Mouse (Mus musculus) stomach, embryonic 15.5 days (tissue): ENCODE results near the gene Gm49342. TPM values are rescaled to one million over a fixed set of nuclear protein-coding genes. Genes with fewer than 3 reads are reported as not detected.
"Not testable (repeated sequence)": the region's sequence is repeated elsewhere in the genome, so short reads cannot be mapped to it uniquely, and the experiment has no call there.

Experiments
- ATAC-seq: fragments of 200-750 bp; cut with Nextera tagmentation; 2 replicates; pipeline ENCODE4 v1.8.0; 2017; ENCODE audit warnings: low read depth, moderate number of reproducible peaks, moderate TSS enrichment; ENCODE audit not compliant: insufficient read depth, low FRiP score
- H3K27ac ChIP-seq: fragments of 300-500 bp; sonication (generic); 2 replicates; pipeline ENCODE4 v1.5.1; 2015; ENCODE audit warnings: mild to moderate bottlenecking, inconsistent platforms
- H3K27me3 ChIP-seq: fragments of 300-500 bp; sonication (generic); replicated peaks from 2 replicates; pipeline ENCODE4 v1.6.1; 2015; ENCODE audit warnings: inconsistent platforms
- H3K36me3 ChIP-seq: fragments of 300-500 bp; sonication (generic); 2 replicates; pipeline ENCODE4 v1.6.1; 2015; ENCODE audit warnings: inconsistent platforms
- H3K4me1 ChIP-seq: fragments of 300-500 bp; sonication (generic); 2 replicates; pipeline ENCODE4 v1.6.1; 2015; ENCODE audit warnings: inconsistent platforms
- H3K4me2 ChIP-seq: fragments of 300-500 bp; sonication (generic); 2 replicates; pipeline ENCODE4 v1.6.1; 2015; ENCODE audit warnings: mild to moderate bottlenecking, inconsistent platforms
- H3K4me3 ChIP-seq: fragments of 300-500 bp; sonication (generic); replicated peaks from 2 replicates; pipeline ENCODE4 v1.5.1; 2015; ENCODE audit warnings: inconsistent platforms
- H3K9ac ChIP-seq: fragments of 300-500 bp; sonication (generic); 2 replicates; pipeline ENCODE4 v1.6.1; 2015; ENCODE audit warnings: inconsistent platforms
- H3K9me3 ChIP-seq: fragments of 300-500 bp; sonication (generic); 2 replicates; pipeline ENCODE4 v1.6.1; 2016; ENCODE audit warnings: inconsistent platforms
- WGBS: fragments of 180-500 bp; shearing (Covaris S2); methylation state at CpG from one replicate; pipeline ENCODE4 v1.1.7; 2015; 5-methylcytosine and 5-hydroxymethylcytosine counted together
- polyA plus RNA-seq: library from polyadenylated mRNA; unstranded; fragments of >200 nt; fragmentation: Nextera tagmentation; extraction: Ambion mirVana; gene quantifications from 2 replicates; pipeline ENCODE4 v1.2.1, GENCODE M21; 2015

Gm49342 gene
- polyA plus RNA-seq, 1 experiment from 2014 or later, result not detected

DNA sequence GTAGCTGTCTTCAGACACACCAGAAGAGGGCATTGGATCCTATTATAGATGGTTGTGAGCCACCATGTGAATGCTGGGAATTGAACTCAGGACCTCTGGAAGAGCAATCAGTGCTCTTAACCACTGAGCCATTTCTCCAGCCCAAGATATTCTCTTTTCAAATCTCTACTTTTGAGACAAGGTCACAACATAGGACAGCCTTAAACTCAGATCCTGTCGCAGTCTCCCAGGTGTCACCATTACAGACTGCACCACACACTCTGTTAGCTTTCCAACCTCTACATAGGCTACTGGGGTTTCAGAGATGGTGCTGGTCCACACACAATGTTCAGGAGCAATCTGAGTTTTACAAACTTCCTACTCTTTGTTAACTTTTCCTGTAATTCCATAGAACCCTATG, 20.9 kb upstream of the Gm49342 start:
- not testable (repeated sequence) for H3K4me1 ChIP-seq, H3K9me3 ChIP-seq, ATAC-seq, H3K27me3 ChIP-seq, H3K9ac ChIP-seq, H3K27ac ChIP-seq
- Histone ChIP-seq H3K36me3 (peaks cover 14% of the 10 kb centered on the region), H3K4me3 (peak overlapping the region; percentile 84), H3K4me2 (peak overlapping the region; percentile 80)
- 62% methylated on average over 1 of the region's 1 CpGs for WGBS

DNA sequence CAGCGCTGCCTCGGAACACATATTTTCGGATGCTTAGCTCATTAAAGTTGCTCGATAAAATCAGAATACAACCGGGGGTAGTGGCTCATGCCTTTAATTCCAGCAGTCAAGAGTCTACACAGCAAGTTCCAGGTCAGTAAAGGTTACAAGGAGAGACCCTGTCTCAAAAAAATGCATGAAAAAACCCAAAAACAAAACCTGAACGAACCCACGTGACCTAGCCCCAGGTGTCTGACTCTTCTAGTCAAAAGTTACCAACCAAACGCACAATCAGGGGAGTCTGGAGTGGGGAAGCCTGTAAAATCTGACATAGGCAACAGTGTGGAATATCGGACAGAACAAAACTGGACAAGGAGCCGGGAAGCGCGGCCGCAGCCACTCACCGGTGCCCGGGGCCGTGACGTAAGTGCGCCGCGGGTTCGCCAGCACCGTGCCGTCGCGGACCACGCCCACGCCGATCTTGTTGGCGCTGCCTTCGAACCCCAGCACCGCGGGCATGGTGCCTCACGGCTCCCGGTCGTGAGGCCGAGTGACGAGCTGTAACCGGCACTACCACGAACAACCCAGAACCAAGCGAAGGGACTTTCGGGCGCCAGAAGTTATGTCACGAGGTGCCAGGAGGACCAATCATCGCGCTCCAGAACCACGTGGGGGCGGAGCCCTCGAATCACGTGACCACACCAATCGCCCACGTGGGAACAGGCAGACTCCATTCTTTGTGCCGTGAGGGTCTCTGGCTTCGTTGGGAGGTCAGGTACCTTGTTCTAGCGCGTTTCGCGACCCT, 19.8 kb upstream of the Gm49342 start, which contains the start of the genes Osgep and Apex1:
Osgep (minus strand) TSS at position 613 of the 784 bp plus-strand sequence.
Apex1 (plus strand) TSS at position 688 of the 784 bp plus-strand sequence.
- Histone ChIP-seq H3K9me3 (no peaks in the 10 kb centered on the region), H3K27ac (peak within 1 kb of the TSS; percentile 95), H3K27me3 (no peaks in the 10 kb centered on the region), H3K9ac (peak within 1 kb of the TSS; percentile 76), H3K4me2 (peak within 1 kb of the TSS; percentile 80), H3K4me1 (peaks cover 8% of the 10 kb centered on the region; the same call in 1 of the 2 replicates), H3K36me3 (peaks cover 16% of the 10 kb centered on the region), H3K4me3 (peak within 1 kb of the TSS; percentile 84)
- ATAC-seq, result peak; percentile 96
- WGBS, result under 1% methylated on average over 57 of the region's 57 CpGs

GRCm38 (mm10) chr14:50925111-50925920, 19.0 kb upstream of the Gm49342 start:
- H3K9me3 ChIP-seq, result no peaks in the 10 kb centered on the region
- ATAC-seq, result peak; percentile 23
- peak overlapping the region; percentile 76 for H3K9ac ChIP-seq
- peak overlapping the region; percentile 80 for H3K4me2 ChIP-seq
- no peaks in the 10 kb centered on the region for H3K27me3 ChIP-seq
- H3K27ac ChIP-seq, result peak overlapping the region; percentile 95
- WGBS, result 2% methylated on average over 37 of the region's 38 CpGs
- H3K4me3 ChIP-seq, result peak overlapping the region; percentile 84
- peaks cover 16% of the 10 kb centered on the region for H3K36me3 ChIP-seq
- H3K4me1 ChIP-seq, result peaks cover 8% of the 10 kb centered on the region; the same call in 1 of the 2 replicates

DNA sequence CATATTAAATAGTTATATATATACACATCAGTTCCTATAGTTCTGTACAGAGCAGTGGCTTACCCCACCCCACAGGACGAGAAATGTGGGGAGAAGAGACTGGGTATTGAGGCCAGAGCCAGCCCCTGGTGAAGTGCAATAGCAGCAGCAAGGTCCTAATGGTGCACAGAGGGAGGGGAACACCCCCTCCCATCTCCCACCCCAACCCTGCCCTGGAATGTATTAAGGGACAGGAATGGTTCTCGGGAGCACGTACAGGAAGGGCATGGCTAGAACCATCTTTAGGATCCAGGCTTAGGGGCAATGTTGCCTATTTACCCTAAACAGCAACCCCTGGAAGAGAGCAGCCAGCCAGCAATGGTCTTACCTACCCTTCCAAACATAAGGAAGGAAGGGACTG, 17.0 kb upstream of the Gm49342 start:
- peaks cover 16% of the 10 kb centered on the region for H3K36me3 ChIP-seq
- no peaks in the 10 kb centered on the region for H3K9me3 ChIP-seq
- no peaks in the 10 kb centered on the region for H3K27me3 ChIP-seq
- H3K4me1 ChIP-seq, result peaks cover 13% of the 10 kb centered on the region; the same call in 1 of the 2 replicates
- no peak overlapping the region for H3K4me2 ChIP-seq
- 69% methylated on average over 3 of the region's 3 CpGs for WGBS
- H3K9ac ChIP-seq, result no peak overlapping the region
- H3K4me3 ChIP-seq, result no peak overlapping the region
- no peak for ATAC-seq
- no peak overlapping the region for H3K27ac ChIP-seq

GRCm38 (mm10) chr14:50929951-50930350, 14.4 kb upstream of the Gm49342 start:
- H3K9me3 ChIP-seq, result no peaks in the 10 kb centered on the region

GRCm38 (mm10) chr14:50930377-50930753, 14.0 kb upstream of the Gm49342 start:
- H3K4me2 ChIP-seq, result peak overlapping the region; percentile 84
- H3K4me3 ChIP-seq, result peak overlapping the region; percentile 99
- peaks cover 16% of the 10 kb centered on the region for H3K36me3 ChIP-seq
- no peaks in the 10 kb centered on the region for H3K27me3 ChIP-seq
- no peaks in the 10 kb centered on the region for H3K9me3 ChIP-seq
- peaks cover 10% of the 10 kb centered on the region; the same call in 1 of the 2 replicates for H3K4me1 ChIP-seq
- under 1% methylated on average over 37 of the region's 38 CpGs for WGBS
- peak overlapping the region; percentile 95 for H3K27ac ChIP-seq
- ATAC-seq, result peak; percentile 48
- peak overlapping the region; percentile 95 for H3K9ac ChIP-seq

More at GRCm38 (mm10) chr14:50929951-50930350, 14.4 kb upstream of the Gm49342 start:
- peak overlapping the region; percentile 95 for H3K9ac ChIP-seq
- H3K4me1 ChIP-seq, result peaks cover 10% of the 10 kb centered on the region; the same call in 1 of the 2 replicates
- H3K4me3 ChIP-seq, result peak overlapping the region; percentile 99
- 11% methylated on average over 10 of the region's 10 CpGs for WGBS
- ATAC-seq, result no peak
- peaks cover 16% of the 10 kb centered on the region for H3K36me3 ChIP-seq
- peak overlapping the region; percentile 84 for H3K4me2 ChIP-seq
- H3K27ac ChIP-seq, result peak overlapping the region; percentile 95
- no peaks in the 10 kb centered on the region for H3K27me3 ChIP-seq

DNA sequence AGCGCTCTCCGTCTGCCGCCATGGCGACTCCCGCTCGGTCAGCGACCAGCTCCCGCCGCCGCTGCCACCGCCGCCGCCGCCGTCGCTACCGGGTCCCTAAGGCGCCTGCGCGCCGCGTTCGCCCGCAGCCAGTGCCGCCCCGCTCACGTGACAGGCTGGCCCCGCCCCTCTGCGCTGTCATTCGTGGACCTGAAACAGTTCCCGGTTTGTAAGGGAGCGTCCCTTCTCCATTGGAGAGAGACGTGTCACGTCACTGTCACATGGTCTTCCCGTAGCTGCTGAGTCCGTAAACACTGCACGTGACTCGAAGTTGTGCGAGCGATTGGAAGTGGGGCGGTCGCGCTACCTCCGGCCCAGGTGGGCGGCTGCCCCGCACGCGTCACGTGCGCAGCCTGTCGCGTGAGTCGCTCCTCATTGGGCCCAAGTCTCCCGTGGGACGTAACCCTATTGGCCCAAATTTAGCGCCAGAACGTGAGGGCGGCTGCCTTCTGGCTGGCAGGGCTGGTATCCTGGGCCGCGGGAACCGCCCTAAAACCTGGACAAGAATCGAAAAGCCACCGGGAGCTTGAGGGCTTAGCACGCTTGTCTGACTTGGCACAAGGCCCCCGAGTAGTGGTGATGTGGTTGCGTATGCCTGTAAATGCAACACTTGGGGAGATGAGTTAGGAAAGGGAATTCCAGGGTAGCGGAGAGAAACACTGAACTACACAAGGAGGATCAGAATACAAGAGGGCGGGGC, 13.4 kb upstream of the Gm49342 start, which contains the start of the genes Pip4p1 and Pnp:
Pip4p1 (minus strand) TSS at position 103 of the 739 bp plus-strand sequence.
Pnp (plus strand) TSS at position 329 of the 739 bp plus-strand sequence.
- H3K27me3 ChIP-seq, result no peaks in the 10 kb centered on the region
- peak within 1 kb of the TSS; percentile 95 for H3K9ac ChIP-seq
- H3K27ac ChIP-seq, result peak within 1 kb of the TSS; percentile 95
- under 1% methylated on average over 66 of the region's 68 CpGs for WGBS
- H3K4me3 ChIP-seq, result peak within 1 kb of the TSS; percentile 99
- H3K36me3 ChIP-seq, result peaks cover 16% of the 10 kb centered on the region
- ATAC-seq, result peak; percentile 100
- H3K4me2 ChIP-seq, result peak within 1 kb of the TSS; percentile 84
- H3K4me1 ChIP-seq, result peaks cover 6% of the 10 kb centered on the region; the same call in 1 of the 2 replicates
- H3K9me3 ChIP-seq, result no peaks in the 10 kb centered on the region

- no peak; the same call in 1 of the 2 replicates for ATAC-seq
- H3K9ac ChIP-seq, result peak overlapping the region; percentile 33; the same call in 1 of the 2 replicates
- H3K4me2 ChIP-seq, result peak overlapping the region; percentile 68
- H3K36me3 ChIP-seq, result peaks cover 16% of the 10 kb centered on the region
- no peaks in the 10 kb centered on the region for H3K27me3 ChIP-seq
- no peaks in the 10 kb centered on the region for H3K9me3 ChIP-seq
- H3K4me1 ChIP-seq, result peaks cover 4% of the 10 kb centered on the region; the same call in 1 of the 2 replicates
- peak overlapping the region; percentile 99 for H3K4me3 ChIP-seq
- peak overlapping the region; percentile 91 for H3K27ac ChIP-seq
- WGBS, result 8% methylated on average over 12 of the region's 12 CpGs
These were observed 12.8 kb upstream of the Gm49342 start for GRCm38 (mm10) chr14:50931493-50932020.

- WGBS, result 53% methylated on average over 1 of the region's 1 CpGs
- H3K36me3 ChIP-seq, result no peaks in the 10 kb centered on the region
These were observed 7.7 kb upstream of the Gm49342 start for GRCm38 (mm10) chr14:50936649-50937048.

GRCm38 (mm10) chr14:50938119-50938908, 6.0 kb upstream of the Gm49342 start:
- WGBS, result 83% methylated on average over 3 of the region's 3 CpGs
- no peak overlapping the region for H3K9ac ChIP-seq

More at GRCm38 (mm10) chr14:50936649-50937048, 7.7 kb upstream of the Gm49342 start:
- Histone ChIP-seq H3K4me2 (no peak overlapping the region), H3K9me3 (no peaks in the 10 kb centered on the region), H3K4me3 (no peak overlapping the region), H3K27me3 (no peaks in the 10 kb centered on the region), H3K9ac (no peak overlapping the region), H3K4me1 (peaks cover 2% of the 10 kb centered on the region; the same call in 1 of the 2 replicates), H3K27ac (no peak overlapping the region)
- ATAC-seq, result no peak

More at GRCm38 (mm10) chr14:50938119-50938908, 6.0 kb upstream of the Gm49342 start:
- no peaks in the 10 kb centered on the region for H3K27me3 ChIP-seq
- no peaks in the 10 kb centered on the region for H3K4me1 ChIP-seq
- H3K4me3 ChIP-seq, result no peak overlapping the region
- H3K36me3 ChIP-seq, result no peaks in the 10 kb centered on the region
- no peak overlapping the region for H3K4me2 ChIP-seq
- ATAC-seq, result no peak
- no peak overlapping the region for H3K27ac ChIP-seq
- no peaks in the 10 kb centered on the region for H3K9me3 ChIP-seq
